Mouse (Mus musculus): ENCODE data around the gene Fam228b. TPM values are rescaled to one million over a fixed set of nuclear protein-coding genes. Genes with fewer than 3 reads are reported as not detected.
"Not testable (repeated sequence)": the region's sequence is repeated elsewhere in the genome, so short reads cannot be mapped to it uniquely, and the experiment has no call there.

The Fam228b gene
- polyA plus RNA-seq, 1 experiment from 2014 or later, result 5.2 TPM

- no peak for ATAC-seq (ENCODE audit: low FRiP score)
- Histone ChIP-seq H3K4me2 (replicated peaks) (no peak overlapping the region), H3K4me1 (no peaks in the 10 kb centered on the region), H3K36me3 (peaks cover 31% of the 10 kb centered on the region), H3K4me3 (no peak overlapping the region), H3K9me3 (replicated peaks) (no peaks in the 10 kb centered on the region), H3K9ac (no peak overlapping the region), H3K27ac (no peak overlapping the region), H3K27me3 (no peaks in the 10 kb centered on the region)
- WGBS, result 93% methylated on average over 14 of the region's 14 CpGs
Measured at GRCm38 (mm10) chr12:4707488-4708017, 61.5 kb downstream of the Fam228b start.

GRCm38 (mm10) chr12:4706901-4707300, 62.2 kb downstream of the Fam228b start:
- H3K9ac ChIP-seq, result no peak overlapping the region
- H3K27me3 ChIP-seq, result no peaks in the 10 kb centered on the region
- no peak for ATAC-seq (ENCODE audit: low FRiP score)
- peaks cover 25% of the 10 kb centered on the region for H3K36me3 ChIP-seq
- 92% methylated on average over 10 of the region's 10 CpGs for WGBS
- H3K9me3 ChIP-seq (replicated peaks), result no peaks in the 10 kb centered on the region
- no peak overlapping the region for H3K4me3 ChIP-seq
- H3K27ac ChIP-seq, result no peak overlapping the region
- no peak overlapping the region for H3K4me2 ChIP-seq (replicated peaks)
- no peaks in the 10 kb centered on the region for H3K4me1 ChIP-seq

GRCm38 (mm10) chr12:4706175-4706574, 62.9 kb downstream of the Fam228b start:
- H3K27ac ChIP-seq, result no peak overlapping the region
- H3K4me3 ChIP-seq, result no peak overlapping the region
- H3K36me3 ChIP-seq, result peaks cover 24% of the 10 kb centered on the region
- ATAC-seq (ENCODE audit: low FRiP score), result no peak
- H3K4me2 ChIP-seq (replicated peaks), result no peak overlapping the region
- H3K9me3 ChIP-seq (replicated peaks), result no peaks in the 10 kb centered on the region
- H3K9ac ChIP-seq, result no peak overlapping the region
- H3K27me3 ChIP-seq, result no peaks in the 10 kb centered on the region
- H3K4me1 ChIP-seq, result no peaks in the 10 kb centered on the region
- 91% methylated on average over 5 of the region's 5 CpGs for WGBS

GRCm38 (mm10) chr12:4705626-4706025, 63.4 kb downstream of the Fam228b start:
- H3K9ac ChIP-seq; H3K27me3 ChIP-seq; H3K4me3 ChIP-seq; ATAC-seq (ENCODE audit: low FRiP score); H3K27ac ChIP-seq; H3K9me3 ChIP-seq (replicated peaks); H3K4me2 ChIP-seq (replicated peaks); H3K4me1 ChIP-seq: not testable (repeated sequence)
- peaks cover 24% of the 10 kb centered on the region for H3K36me3 ChIP-seq
- 74% methylated on average over 6 of the region's 6 CpGs for whole genome bisulfite sequencing

- no peaks in the 10 kb centered on the region for H3K27me3 ChIP-seq
Measured at GRCm38 (mm10) chr12:4694534-4694933, 74.5 kb downstream of the Fam228b start.

GRCm38 (mm10) chr12:4691193-4691592, 77.9 kb downstream of the Fam228b start:
- no peak for ATAC-seq (ENCODE audit: low FRiP score)
- WGBS, result 86% methylated on average over 3 of the region's 3 CpGs
- H3K4me3 ChIP-seq, result no peak overlapping the region
- no peaks in the 10 kb centered on the region for H3K27me3 ChIP-seq
- no peaks in the 10 kb centered on the region for H3K4me1 ChIP-seq
- H3K36me3 ChIP-seq, result no peaks in the 10 kb centered on the region
- no peak overlapping the region for H3K9ac ChIP-seq
- H3K4me2 ChIP-seq (replicated peaks), result no peak overlapping the region
- no peak overlapping the region for H3K27ac ChIP-seq
- H3K9me3 ChIP-seq (replicated peaks), result no peaks in the 10 kb centered on the region

More at GRCm38 (mm10) chr12:4694534-4694933, 74.5 kb downstream of the Fam228b start:
- WGBS, result 82% methylated on average over 1 of the region's 1 CpGs
- 0 out of 2 replicates have a peak, but pooled peaks cover 5% of the 10 kb centered on the region for H3K36me3 ChIP-seq
- H3K27ac ChIP-seq, result no peak overlapping the region
- no peak overlapping the region for H3K4me2 ChIP-seq (replicated peaks)
- H3K4me3 ChIP-seq, result no peak overlapping the region
- no peak overlapping the region for H3K9ac ChIP-seq
- ATAC-seq (ENCODE audit: low FRiP score), result no peak
- no peaks in the 10 kb centered on the region for H3K9me3 ChIP-seq (replicated peaks)
- H3K4me1 ChIP-seq, result no peaks in the 10 kb centered on the region

Other genes starting within 250 kb of the Fam228b start
- 20.7 and 21.8 TPM in 2 replicates for gene Itsn2, start 176.6 kb downstream of the Fam228b start, polyA plus RNA-seq (2016; fragmentation: Nextera tagmentation; extraction: Ambion mirVana)
- not detected in 2 replicates for gene Gm3625, start 176.3 kb downstream of the Fam228b start, polyA plus RNA-seq (2016; fragmentation: Nextera tagmentation; extraction: Ambion mirVana)
- 0.33 and 0.35 TPM in 2 replicates for gene Fam228a, start 30.8 kb downstream of the Fam228b start, polyA plus RNA-seq (2016; fragmentation: Nextera tagmentation; extraction: Ambion mirVana)
- gene Pfn4, start 245 bp downstream of the Fam228b start, polyA plus RNA-seq (2016; fragmentation: Nextera tagmentation; extraction: Ambion mirVana), result 5.8 and 7.4 TPM in 2 replicates
- gene Sf3b6, start 48.3 kb upstream of the Fam228b start, polyA plus RNA-seq (2016; fragmentation: Nextera tagmentation; extraction: Ambion mirVana), result 303 and 327 TPM in 2 replicates
- gene Fkbp1b, start 72.3 kb upstream of the Fam228b start, polyA plus RNA-seq (2016; fragmentation: Nextera tagmentation; extraction: Ambion mirVana), result 13.4 and 18.6 TPM in 2 replicates
- gene Wdcp, start 74.0 kb upstream of the Fam228b start, polyA plus RNA-seq (2016; fragmentation: Nextera tagmentation; extraction: Ambion mirVana), result 17.1 and 19.8 TPM in 2 replicates
- 3.4 and 4.0 TPM in 2 replicates for gene Mfsd2b, start 105.1 kb upstream of the Fam228b start, polyA plus RNA-seq (2016; fragmentation: Nextera tagmentation; extraction: Ambion mirVana)
- 36.0 and 38.9 TPM in 2 replicates for gene Ubxn2a, start 138.4 kb upstream of the Fam228b start, polyA plus RNA-seq (2016; fragmentation: Nextera tagmentation; extraction: Ambion mirVana)
- 25.8 and 28.2 TPM in 2 replicates for gene Atad2b, start 148.1 kb upstream of the Fam228b start, polyA plus RNA-seq (2016; fragmentation: Nextera tagmentation; extraction: Ambion mirVana)